Mouse (Mus musculus): ENCODE measurements around the gene Ptger1. TPM values are rescaled to one million over a fixed set of nuclear protein-coding genes. Genes with fewer than 3 reads are reported as not detected.

The Ptger1 gene
- 1 to 10 TPM in 1 of 2 experiments, under 1 TPM in 1; 0.93 to 1.1 TPM for polyA plus RNA-seq (2017; shearing (Covaris generic))

GRCm38 (mm10) chr8:83665969-83666865, at the start of gene Ptger1:
TSS of gene Ptger1 (plus strand) at chr8:83666678.
- no peak for ATAC-seq

GRCm38 (mm10) chr8:83617111-83617510, 49.4 kb upstream of the Ptger1 start:
- ATAC-seq: no peak

- no peak for ATAC-seq
Measured at GRCm38 (mm10) chr8:83618566-83618965, 47.9 kb upstream of the Ptger1 start.

GRCm38 (mm10) chr8:83619568-83620285, 46.8 kb upstream of the Ptger1 start:
- ATAC-seq: no peak

- ATAC-seq: no peak
Measured at GRCm38 (mm10) chr8:83621691-83622388, 44.6 kb upstream of the Ptger1 start.

- ATAC-seq: peak; percentile 81
Measured at GRCm38 (mm10) chr8:83622389-83622989, 44.0 kb upstream of the Ptger1 start.

GRCm38 (mm10) chr8:83623549-83623948, 42.9 kb upstream of the Ptger1 start:
- ATAC-seq: no peak

GRCm38 (mm10) chr8:83624739-83625138, 41.7 kb upstream of the Ptger1 start:
- ATAC-seq: no peak

- ATAC-seq: no peak
Measured at GRCm38 (mm10) chr8:83625676-83626299, 40.7 kb upstream of the Ptger1 start.

GRCm38 (mm10) chr8:83632083-83632707, 34.3 kb upstream of the Ptger1 start:
- ATAC-seq: no peak

GRCm38 (mm10) chr8:83638856-83639255, 27.6 kb upstream of the Ptger1 start:
- ATAC-seq: no peak

GRCm38 (mm10) chr8:83639649-83640048, 26.8 kb upstream of the Ptger1 start:
- no peak for ATAC-seq

- no peak for ATAC-seq
Measured at GRCm38 (mm10) chr8:83647511-83647910, 19.0 kb upstream of the Ptger1 start.

GRCm38 (mm10) chr8:83648031-83648430, 18.4 kb upstream of the Ptger1 start:
- no peak for ATAC-seq

GRCm38 (mm10) chr8:83649699-83650098, 16.8 kb upstream of the Ptger1 start:
- no peak for ATAC-seq

GRCm38 (mm10) chr8:83652030-83652743, 14.3 kb upstream of the Ptger1 start, which contains the start of gene Gipc1:
TSS of gene Gipc1 (plus strand) at chr8:83652677.
- ATAC-seq: peak; percentile 97

- ATAC-seq: peak; percentile 24
Measured at GRCm38 (mm10) chr8:83652744-83653661, 13.5 kb upstream of the Ptger1 start.

- ATAC-seq: no peak
Measured at GRCm38 (mm10) chr8:83653662-83654017, 12.8 kb upstream of the Ptger1 start.

- ATAC-seq: no peak
Measured at GRCm38 (mm10) chr8:83654725-83655124, 11.8 kb upstream of the Ptger1 start.

GRCm38 (mm10) chr8:83656043-83656442, 10.4 kb upstream of the Ptger1 start:
- ATAC-seq: no peak
